Mouse (Mus musculus) urinary bladder, postnatal 4 days (tissue): ENCODE measurements around the gene Tec.

Experiments used
- DNase-seq, 2 experiments: peaks; one replicate each; pipeline ENCODE4 v3.0.0; 2021 to 2022; ENCODE audit warnings: low spot score in 2 of 2

Gene Tec

DNA sequence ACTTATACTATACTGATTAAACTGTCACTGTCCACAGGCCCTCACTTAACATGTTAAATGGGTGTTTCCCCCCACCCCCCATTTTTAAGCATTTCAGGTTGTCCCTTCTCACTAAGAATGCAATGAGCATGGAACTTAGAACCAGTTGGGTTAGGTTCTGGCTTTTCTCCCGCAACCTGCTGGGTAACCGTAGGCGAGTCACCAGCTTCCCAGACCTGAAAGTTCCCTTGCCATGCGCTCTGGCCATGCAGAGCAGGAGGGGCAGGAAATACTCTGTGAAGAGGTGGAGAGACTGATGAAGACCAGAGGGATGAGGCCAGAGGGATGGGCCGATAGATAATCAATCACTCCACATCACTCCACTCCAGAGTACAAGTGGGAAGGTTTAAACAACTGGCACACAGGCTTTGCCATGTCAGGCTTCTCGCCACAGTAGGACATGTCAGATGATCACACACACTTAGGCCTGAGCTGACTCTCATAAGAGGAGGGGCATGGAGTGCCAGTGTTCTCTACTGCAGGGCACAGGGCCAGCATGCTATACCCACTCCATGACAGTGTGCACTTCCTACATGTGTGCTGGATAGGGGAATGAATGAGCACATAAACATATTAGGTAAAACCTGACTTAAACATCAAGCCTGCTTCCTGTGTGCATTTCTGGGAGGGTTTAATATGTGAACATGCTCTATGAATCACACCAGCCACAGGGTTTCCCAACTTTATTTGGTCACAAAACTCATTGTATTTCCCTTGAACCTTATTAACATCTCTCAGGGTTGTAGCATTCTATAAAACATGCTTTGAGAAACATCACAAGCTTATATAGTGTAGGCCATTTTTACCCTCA is 13.9 kb downstream of the Tec start:
- peak in 1 of 2 experiments; percentile 14 for DNase-seq

DNA sequence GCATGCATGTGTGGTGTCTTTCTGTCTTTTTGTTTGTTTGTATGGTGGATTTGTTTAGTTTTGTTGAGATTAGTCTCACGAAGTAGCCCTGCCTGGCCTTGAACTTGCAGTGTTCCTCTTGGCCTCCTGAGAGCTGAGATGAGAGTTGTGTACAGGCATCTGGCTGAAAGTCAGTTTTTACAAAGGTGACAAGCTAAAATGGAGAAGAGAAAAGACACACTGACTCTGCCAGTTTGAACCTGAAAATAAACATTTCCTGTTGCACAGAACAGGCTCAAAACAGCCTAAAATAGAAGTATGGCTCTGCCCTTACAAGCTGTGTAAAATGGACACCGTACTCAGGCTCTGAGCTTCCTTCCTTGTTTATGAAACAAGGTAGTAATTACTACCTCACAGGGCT is 14.9 kb downstream of the Tec start:
- DNase-seq: no peak

DNA sequence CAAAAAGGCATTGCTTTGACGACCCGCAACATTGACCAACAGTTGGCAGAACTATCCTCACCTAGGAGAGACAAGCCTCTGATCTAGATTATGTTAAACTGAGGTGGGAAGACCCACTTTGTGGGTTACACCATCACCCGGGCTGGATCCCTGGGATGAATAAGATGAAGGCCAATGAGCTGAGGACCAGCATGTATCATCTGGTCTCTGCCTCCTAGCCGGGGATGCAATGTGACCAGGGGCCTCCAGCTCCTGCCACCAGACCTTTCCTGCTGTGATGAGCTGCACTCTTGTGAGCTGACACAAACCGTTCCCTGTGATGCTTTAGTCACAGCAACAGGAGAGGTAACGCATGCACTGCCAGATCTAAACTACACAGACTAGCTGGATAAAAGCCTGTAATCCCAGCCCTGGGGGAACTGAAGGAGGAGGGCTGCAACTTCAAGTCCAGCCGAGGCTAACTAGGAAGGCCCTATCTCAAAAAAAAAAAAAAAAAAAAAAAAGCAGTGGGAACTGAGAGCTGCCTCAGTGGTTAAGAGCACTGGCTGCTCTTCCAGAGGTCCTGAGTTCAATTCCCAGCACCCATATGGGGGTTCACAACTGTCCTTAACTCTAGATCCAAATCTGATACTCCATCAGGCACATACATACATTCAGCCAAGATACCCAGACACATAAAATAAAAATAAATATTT is 15.8 kb downstream of the Tec start:
- no peak for DNase-seq

DNA sequence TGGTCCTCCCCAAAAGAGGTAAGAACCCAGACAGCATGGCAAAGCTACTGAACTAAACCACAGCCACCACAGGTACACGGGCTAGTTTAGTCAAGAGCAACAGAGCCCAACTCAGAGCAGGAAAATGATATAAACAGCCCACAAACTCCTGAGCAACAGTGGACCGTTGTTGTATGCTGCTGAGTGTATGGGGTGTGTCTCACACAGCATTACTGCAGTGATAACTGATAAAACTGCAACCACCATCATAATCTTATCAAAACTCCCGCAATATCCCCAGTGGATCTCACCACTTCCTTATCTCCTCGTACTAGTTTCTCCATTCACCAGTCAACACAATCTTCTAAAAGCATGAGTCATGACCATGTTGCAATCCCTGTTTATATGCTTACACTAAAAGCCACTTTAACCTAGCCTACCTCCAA is 16.6 kb downstream of the Tec start:
- DNase-seq: no peak

DNA sequence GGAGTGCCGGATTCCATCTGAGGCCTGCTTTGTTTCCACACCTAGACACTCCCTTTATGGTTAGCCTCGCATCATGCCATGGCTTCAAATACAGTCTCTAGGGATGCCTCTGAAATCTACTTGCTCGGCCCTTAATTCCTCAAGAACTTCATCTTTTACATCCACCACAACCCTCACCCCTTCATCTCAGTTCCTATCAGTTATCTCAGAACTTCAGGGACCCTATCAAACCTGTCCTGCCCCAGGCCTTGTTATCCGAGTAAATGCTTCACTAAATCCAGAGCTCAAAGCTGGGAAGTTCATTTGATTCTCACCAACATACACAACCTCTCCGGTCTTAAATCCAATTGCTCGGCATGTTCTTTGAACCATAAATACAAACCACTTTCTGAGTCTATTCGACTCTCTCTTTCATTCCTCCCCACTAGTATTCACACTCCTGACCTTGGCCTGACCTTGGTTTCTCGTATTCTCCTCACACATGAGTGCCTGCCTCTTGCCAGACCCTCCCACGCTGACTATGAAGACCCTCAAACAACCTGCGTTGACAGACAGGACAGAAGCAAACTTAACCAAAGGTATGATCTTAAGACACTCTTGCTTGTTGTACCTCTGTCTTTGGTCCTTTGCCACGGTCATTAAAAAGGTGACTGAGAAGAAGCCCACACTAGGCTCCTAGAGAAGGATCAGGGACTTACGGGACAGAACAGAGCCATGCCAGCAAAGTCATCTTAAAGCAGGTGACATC is 17.2 kb downstream of the Tec start:
- DNase-seq: no peak

DNA sequence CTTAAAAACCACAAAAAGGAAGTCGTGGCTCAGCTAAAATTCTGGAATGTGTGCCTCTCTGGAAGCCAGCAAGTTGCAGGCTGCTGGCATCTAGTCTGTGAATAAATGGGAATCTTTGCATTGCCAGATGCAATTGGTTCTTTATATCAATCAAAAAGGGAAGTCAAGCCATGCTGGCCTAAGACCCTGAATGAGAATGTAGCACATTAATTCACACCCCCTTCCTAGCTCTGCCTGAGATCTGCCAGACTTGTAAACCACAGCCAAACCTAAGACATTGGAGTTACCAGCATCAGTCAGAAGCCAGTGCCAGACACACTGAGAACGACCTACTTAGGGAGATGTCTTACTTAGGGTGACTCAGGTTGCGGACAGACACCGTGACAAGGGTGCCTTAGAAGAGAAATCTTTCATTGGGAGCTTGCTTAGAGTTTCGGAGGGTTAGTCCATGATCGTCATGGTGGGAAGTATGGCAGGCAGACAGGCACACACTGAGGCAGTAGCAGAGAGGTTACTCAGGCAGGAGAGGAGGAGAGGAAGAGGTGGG is 19.3 kb downstream of the Tec start:
- no peak for DNase-seq

DNA sequence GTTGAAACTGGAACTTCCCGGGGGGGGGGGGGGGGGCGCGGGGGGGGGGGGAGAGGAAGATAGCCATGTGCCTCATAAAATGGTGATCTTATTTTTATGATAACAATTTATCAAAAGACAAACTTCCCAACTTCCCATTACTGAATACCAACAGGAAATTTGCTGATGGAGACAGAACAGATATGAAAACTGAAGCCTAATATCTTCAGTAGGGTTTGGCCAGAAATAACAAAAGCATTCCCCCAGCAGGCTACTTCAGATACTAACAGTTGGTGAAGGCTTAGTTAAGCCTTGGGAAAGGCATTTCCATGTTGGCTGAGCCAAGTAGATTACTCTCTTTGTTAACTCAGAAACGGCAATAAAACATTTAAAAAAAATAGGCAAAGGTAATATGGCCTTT is 21.6 kb downstream of the Tec start:
- DNase-seq: no peak

DNA sequence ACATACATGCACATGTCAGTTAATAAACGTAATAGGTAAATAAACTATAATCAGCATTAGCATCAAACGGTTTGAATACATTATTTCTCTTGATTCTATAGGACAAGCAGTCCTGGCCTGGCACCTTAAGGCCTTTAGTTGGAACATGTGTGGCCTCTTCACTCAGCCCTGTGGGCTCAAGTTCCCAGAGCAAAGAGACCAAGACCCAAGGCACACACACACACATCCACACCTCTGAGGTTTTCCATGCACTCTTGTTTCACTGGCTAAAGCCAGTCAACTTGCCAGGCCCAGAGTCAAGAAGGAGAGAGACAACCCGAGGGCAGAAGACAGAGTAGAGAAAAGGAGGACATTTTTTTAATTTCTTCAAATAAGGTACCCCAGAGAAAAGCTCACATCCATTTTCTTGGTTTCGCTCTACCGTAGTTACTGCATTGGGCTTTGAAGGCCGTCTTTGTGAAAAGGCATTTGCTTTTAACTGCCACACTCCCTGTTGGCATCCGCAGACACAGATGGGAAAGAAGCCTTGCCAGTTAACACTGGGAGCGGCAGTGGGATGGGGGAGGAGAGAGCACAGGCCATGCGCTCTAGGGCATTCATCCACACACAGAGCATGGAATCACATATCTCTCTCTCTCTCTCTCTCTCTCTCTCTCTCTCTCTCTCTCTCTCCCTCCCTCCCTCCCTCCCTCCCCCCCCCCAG is 22.2 kb downstream of the Tec start:
- DNase-seq: no peak

DNA sequence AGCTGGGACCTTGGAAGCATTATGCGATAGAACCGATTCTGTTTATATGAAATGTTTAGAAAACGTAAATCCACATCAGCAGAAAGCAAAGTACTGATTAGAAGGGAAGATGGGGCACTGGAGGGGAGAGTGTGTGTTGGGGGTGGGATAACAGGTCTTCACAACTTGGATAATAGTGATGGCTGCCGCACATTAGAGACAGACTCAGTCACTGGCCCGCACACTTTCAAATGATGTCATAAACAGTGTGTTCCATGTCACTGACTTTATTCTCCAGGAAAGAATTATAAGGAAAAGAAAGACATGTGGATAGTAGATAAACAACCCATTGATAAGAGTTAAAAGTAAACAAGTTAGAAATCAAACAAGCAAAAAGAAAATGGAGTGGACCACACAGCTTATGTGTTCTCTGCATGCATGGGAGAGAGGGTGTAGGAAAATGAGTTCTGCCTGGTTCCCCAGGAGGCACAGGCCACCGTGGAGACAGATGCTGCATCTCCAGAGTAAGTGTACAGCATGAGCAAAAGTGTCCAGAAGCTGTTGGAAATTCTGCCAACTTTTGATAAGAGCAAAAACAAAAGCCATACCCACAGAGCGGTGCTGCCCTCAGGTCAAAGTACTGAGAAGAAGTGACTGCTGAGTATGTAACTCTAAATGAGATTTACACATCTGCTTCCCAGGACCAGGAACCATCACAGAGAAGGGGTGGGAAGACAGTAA is 23.3 kb downstream of the Tec start:
- DNase-seq: no peak

DNA sequence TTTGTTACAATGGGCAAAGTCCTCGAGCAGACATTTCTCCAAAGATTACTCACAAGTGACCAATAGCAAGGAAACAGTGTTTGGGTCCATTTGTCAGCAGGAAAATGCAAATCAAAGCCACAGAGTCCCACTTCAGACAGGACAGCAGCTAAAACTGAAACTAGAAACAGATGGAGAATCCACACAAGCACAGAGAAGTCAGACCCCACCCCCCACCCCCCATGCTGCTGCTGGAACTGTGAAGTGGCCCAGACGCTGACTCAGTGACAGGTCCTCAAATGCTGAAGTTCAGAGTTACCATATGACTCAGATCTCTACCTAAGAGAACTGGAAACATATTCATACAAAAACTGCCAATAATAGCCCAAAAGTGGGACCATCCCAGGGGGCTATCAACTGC is 24.0 kb downstream of the Tec start:
- no peak for DNase-seq

DNA sequence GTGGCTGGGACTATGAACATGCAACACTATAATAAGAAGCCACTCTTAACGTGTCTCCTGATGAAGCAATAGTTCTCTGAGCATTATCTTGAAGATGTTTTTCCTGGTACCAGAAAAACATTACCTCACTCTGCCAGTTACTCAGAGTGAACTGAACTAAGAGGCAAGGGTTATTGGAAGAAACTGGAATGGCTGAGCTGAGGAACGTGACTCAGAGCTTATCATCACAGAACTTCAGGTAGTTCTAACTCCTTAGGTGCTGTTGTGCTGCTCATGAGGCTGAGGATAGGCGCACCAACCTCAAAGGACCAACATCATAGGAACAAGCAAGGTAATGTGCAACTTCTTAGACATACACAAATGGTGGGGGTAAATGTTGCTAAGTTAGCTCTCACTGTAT is 28.6 kb downstream of the Tec start:
- no peak for DNase-seq

DNA sequence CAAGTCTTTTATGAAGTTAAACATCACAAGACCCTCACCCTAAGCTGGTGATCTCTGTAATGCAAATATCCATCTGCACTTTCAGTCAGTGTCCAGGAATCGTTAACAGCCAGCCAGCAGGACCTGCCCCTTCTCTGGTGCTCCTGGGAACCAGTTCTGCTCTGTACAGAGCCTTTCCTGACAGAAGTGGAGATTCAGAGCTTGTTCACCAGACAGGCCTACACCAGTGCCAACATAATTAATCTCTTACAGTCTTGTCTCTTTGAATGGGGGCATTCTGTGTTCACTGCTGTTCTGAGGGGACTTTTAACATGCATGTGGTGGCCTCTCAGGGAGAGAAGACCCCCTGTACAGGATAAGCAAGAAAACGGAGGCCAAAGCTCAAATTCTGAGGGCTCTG is 29.3 kb downstream of the Tec start:
- no peak for DNase-seq

DNA sequence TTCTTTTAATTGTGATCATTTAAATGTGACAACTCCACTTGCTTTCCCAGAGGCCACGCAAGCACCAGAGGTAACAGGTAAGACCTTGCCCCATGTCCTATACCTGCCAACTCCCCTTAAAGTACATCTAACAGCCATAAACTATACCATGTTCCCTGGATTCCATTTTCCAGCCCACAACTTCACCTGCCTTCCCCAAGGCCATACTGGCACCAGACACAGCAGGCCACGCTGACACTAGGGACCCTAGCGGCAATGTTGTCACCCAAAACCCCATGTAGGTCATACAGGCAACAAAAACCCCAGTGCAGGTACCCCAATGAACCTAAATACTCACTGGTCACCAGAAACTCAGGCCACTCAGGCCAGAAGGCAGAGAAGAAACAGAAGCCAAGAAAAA is 32.6 kb downstream of the Tec start:
- no peak for DNase-seq

DNA sequence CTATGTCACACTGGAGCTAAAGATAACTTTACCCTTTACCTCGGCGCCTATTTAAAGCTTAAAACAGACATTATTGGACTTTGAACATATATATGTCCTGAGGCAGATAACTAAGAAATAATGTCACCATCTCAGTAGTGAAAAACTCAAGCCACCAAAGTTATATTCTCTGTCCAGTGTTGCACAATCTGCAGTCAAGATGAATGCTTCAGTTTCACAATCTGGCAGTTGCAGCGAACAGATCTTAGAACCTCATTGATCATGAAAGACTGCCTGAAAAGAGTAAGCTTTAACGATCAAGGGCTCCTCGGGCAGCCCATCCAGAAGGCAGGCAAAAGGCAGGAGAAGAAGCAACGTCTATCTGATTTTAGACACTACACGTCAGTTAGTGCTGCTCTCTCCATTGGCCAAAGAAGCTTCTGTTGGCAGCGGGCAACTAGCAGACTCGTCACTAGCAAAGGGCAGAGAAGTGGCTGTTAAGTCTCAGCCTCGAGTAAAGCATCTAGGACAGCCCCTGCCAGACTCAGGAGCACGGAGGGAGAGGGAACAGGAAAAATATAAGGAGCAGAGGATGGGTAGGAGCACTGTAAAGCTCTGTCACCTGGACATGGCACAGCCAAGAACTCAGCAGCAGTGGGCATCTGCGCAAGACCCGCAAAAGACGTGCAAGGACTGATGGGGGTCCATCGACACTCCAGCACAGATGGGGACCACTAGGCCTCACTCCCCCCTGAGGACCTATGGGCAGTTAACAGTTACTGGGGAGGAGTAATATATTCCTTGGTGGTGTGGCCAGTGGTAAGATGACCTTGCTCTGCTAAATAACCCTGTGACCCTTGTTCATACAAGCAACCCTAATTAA is 35.1 kb downstream of the Tec start:
- DNase-seq: no peak

DNA sequence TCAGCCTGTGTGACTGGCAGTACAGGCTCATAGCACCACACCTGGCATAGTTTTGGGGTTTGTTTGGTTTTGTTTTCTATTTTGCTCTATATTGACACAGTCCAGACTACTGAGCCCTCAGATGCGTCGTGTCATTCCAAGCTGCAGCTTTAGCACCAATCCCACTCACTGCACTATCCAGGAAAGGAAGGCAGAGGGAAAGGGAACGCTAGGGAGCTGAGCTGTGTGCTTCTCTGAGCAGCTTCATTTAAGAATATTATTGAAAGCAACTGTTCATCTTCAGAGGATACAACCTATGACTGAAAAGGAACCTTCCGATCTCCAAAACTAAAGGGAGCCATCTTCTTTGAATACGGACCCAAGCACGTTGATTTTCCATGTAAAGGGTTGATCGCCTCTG is 36.1 kb downstream of the Tec start:
- DNase-seq: no peak

DNA sequence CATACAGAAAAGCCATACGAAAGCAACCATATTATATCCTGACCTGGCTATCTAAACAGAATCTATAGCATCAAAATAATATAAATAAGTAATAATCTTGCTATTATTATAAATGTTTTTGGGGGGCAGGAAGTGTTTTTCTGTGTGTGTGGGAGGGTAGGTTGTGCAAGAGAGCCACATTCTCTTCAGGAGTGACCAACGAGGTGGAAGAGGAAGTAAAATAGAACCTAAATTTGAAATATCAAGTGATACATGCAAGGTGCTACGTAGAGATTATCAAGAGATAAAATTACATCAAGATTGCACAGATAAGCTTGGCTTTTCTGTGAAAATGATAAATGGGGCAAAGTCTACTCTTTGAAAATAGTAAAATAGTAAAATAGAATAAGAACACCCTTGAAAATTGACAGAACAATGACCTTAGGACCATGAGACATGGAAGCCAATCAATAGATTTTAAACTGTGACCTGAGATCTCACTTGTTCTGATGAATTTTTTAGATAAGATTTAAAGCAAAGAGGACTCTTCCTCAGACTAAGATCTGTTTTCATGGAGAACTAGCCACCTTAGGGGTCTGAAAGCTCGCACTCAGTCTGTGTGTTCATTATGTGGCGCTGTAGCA is 37.2 kb downstream of the Tec start:
- no peak for DNase-seq

DNA sequence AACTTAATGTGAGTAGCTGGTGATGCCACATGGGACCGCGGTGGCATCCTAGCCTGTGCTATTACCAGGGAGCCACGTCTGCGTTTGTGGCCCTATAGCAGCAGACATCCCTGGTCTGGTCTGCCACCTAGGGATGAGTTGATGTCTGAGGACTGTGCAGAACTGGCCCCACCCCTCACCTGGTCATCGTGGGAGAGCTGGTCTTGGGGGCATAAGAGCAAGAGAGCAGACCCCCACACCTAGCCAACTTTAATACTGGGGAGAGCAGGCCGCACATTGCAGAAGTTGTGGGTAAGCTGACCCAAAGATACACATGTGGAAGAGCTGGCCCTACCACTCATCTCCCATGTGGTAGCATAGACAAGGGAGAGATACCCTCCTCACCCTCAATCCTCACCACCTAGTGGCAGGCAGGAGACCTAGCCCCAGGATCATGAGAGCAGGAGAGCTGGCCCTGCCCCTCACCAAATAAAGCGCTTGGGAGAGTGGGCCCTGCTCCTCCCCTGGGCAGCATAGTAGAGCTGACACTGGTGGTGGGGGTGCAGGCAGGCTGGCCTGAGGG is 38.7 kb downstream of the Tec start:
- DNase-seq: no peak

DNA sequence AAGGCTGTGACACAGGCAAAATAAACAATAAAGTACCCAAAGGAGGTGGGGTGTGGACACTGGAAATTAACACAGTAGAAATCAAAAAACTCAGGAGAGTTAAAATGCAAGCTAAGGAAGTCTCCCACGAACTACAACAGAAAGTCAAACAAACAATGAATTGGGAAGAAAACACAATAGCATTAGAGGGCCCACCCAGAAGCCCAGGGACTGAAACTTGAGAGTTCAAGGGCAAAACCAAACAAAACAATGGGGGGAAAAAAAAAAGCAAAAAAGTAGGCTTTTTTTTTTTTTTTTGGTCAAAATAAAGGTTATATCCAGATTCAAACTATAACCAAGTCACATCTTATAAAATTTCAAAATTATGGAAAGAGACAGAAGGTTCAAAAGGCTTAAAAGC is 39.9 kb downstream of the Tec start:
- DNase-seq: no peak

DNA sequence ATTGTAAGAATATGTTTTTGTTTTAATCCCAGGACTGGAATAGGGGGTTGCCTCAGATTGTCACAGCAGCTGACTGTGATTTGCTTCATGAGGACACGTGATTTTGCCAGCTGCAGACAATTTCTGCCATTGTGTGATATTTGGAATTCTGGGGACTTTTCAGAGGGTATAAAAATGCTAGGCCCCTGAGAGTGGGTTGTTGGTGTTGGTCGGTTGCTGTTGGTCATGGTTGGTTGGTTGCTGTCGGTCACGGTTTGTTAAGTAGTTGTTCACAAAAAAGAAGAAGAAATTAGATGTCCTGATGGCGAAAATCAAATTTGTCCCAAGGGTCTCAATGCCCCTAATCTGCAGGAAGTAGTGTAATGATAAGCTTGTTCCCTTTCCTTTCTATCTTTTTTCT is 40.8 kb downstream of the Tec start:
- no peak for DNase-seq
